Mouse (Mus musculus) kidney, embryonic 14.5 days (tissue): Measurements from ENCODE around the gene D630003M21Rik. TPM values are rescaled to one million over a fixed set of nuclear protein-coding genes. Genes with fewer than 3 reads are reported as not detected.
A peak's percentile ranks its signal among the peaks of the same experiment; 100 is the strongest.

Experiments used
- ATAC-seq: fragments of 200-750 bp; cut with Nextera tagmentation; 2 replicates; pipeline ENCODE4 v1.8.0; 2017; ENCODE audit warnings: moderate number of reproducible peaks, mild to moderate bottlenecking, moderate TSS enrichment, moderate library complexity; ENCODE audit not compliant: low FRiP score, low TSS enrichment
- H3K27ac ChIP-seq: fragments of 300-500 bp; sonication (generic); 2 replicates; pipeline ENCODE4 v1.5.1; 2014; ENCODE audit warnings: low read depth, mild to moderate bottlenecking, low read length, moderate library complexity, mixed read lengths
- H3K27me3 ChIP-seq: fragments of 300-500 bp; sonication (generic); 2 replicates; pipeline ENCODE4 v1.6.1; 2014; ENCODE audit warnings: mild to moderate bottlenecking, low read length; ENCODE audit not compliant: control insufficient read depth, insufficient read depth
- H3K36me3 ChIP-seq: fragments of 300-500 bp; sonication (generic); 2 replicates; pipeline ENCODE4 v1.6.1; 2014; ENCODE audit warnings: low read length, mixed read lengths; ENCODE audit not compliant: control insufficient read depth, insufficient read depth
- H3K4me1 ChIP-seq: fragments of 300-500 bp; sonication (generic); 2 replicates; pipeline ENCODE4 v1.6.1; 2014; ENCODE audit warnings: low read length, mixed read lengths; ENCODE audit not compliant: control insufficient read depth, insufficient read depth
- H3K4me2 ChIP-seq: fragments of 300-500 bp; sonication (generic); replicated peaks from 2 replicates; pipeline ENCODE4 v1.6.1; 2014; ENCODE audit warnings: low read depth, mild to moderate bottlenecking, low read length
- H3K4me3 ChIP-seq: fragments of 300-500 bp; sonication (generic); 2 replicates; pipeline ENCODE4 v1.5.1; 2014; ENCODE audit warnings: mild to moderate bottlenecking, low read length
- H3K9ac ChIP-seq: fragments of 300-500 bp; sonication (generic); 2 replicates; pipeline ENCODE4 v1.6.1; 2014; ENCODE audit warnings: low read depth, mild to moderate bottlenecking, low read length, moderate library complexity
- H3K9me3 ChIP-seq: fragments of 300-500 bp; sonication (generic); 2 replicates; pipeline ENCODE4 v1.6.1; 2016; ENCODE audit warnings: low read length; ENCODE audit not compliant: control insufficient read depth
- WGBS: fragments of 180-500 bp; shearing (Covaris S2); extraction: QIAGEN DNeasy Blood & Tissue Kit; methylation state at CpG from one replicate; pipeline ENCODE4 v1.1.7; 2014; 5-methylcytosine and 5-hydroxymethylcytosine counted together
- polyA plus RNA-seq: library from polyadenylated mRNA; unstranded; fragments of >200 nt; fragmentation: Nextera tagmentation; extraction: Ambion mirVana; gene quantifications from 2 replicates; pipeline ENCODE4 v1.2.1, GENCODE M21; 2014

Gene D630003M21Rik
- polyA plus RNA-seq, 1 experiment from 2014 or later = 5.2 TPM

DNA sequence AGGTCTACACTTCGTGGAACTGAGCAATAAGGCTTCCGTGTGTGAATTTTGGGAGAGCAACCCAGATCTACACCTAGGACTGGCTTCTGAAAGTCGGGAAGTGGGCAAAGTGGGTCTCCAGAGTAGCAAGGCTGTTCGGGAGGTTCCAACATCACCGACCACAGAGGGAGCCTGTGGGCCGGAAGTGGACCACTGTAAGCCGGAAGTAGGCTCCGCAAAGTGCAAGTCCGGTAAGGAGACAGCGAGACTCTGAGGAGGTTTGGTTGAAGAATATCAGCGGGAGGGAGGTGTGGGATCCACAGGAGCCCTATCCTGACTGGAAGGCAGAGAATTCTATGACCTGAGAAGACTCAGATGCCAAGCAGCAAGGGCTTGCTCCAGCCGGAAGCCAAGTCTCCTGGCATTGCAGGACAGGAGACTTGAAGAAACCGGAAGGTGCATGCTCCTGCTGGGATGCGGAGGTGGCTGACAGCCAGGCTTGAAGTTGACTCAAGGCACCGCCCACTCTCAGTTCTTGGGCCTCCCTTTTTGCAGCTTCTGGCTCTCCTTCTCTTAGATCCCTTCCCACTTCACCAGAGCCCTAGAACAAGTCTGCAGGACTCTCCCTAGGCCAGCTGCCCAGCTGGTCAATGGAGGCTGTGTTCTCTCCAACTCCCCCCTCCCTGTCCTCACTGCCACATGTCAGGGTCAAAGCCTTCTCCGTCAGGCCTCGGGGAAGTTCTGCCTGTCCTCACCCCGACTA is 14.3 kb upstream of the D630003M21Rik start:
- WGBS = 74% methylated on average over 18 of the region's 18 CpGs
- Histone ChIP-seq H3K36me3 (no peaks in the 10 kb centered on the region), H3K27ac (no peak overlapping the region)

DNA sequence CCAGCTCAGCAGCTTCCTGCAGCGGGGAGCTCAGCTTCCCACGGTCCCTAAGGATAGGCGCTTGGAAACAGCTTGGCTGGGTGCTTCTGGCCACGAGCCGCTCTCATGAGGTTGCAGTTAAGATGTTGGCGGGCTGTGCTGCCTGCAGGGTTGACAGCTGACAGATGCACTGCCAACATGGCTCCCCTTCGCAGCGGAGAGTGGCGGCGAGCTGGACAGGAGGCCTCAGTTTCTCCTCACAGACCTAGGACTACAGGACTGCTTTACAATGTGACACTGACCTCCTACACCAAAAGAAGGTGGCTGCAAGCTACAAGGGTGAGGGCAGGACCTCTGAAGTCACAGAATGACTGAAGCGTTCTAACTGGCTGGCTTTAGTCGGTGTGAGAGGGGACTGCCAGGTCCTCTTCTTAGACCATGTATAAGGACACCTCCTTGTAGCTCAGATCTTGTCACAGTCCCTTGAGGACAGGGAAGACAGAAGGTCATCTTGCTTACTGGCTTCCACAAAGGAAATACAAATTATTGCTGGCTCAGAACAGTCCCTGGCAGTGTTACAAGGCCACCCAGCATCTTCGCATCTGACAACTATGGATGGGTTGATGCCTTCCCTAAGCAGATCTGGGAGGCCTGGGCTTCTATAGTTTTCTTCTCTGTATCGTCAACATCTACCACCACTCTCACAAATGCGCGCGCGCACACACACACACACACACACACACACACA is 13.3 kb upstream of the D630003M21Rik start:
- no peak for ATAC-seq
- Histone ChIP-seq H3K27ac (0 out of 2 replicates have a peak overlapping the region, but pooled peaks have one; percentile 12), H3K4me3 (no peak overlapping the region), H3K9me3 (no peaks in the 10 kb centered on the region), H3K4me2 (no peak overlapping the region), H3K27me3 (no peaks in the 10 kb centered on the region), H3K36me3 (no peaks in the 10 kb centered on the region), H3K9ac (no peak overlapping the region), H3K4me1 (0 out of 2 replicates have a peak, but pooled peaks cover 6% of the 10 kb centered on the region)
- WGBS = 89% methylated on average over 18 of the region's 18 CpGs

More for the DNA sequence above, 14.3 kb upstream of the D630003M21Rik start:
- ATAC-seq = no peak
- Histone ChIP-seq H3K9me3 (no peaks in the 10 kb centered on the region), H3K4me2 (no peak overlapping the region), H3K4me1 (0 out of 2 replicates have a peak, but pooled peaks cover 6% of the 10 kb centered on the region), H3K4me3 (no peak overlapping the region), H3K9ac (no peak overlapping the region), H3K27me3 (no peaks in the 10 kb centered on the region)

GRCm38 (mm10) chr2:158241126-158241738 is 12.2 kb upstream of the D630003M21Rik start:
- H3K4me1 ChIP-seq = 0 out of 2 replicates have a peak, but pooled peaks cover 6% of the 10 kb centered on the region
- H3K36me3 ChIP-seq = no peaks in the 10 kb centered on the region
- no peak for ATAC-seq
- no peak overlapping the region for H3K4me2 ChIP-seq
- 70% methylated on average over 5 of the region's 5 CpGs for WGBS
- H3K9ac ChIP-seq = no peak overlapping the region
- H3K9me3 ChIP-seq = no peaks in the 10 kb centered on the region
- no peaks in the 10 kb centered on the region for H3K27me3 ChIP-seq
- H3K27ac ChIP-seq = no peak overlapping the region
- no peak overlapping the region for H3K4me3 ChIP-seq

GRCm38 (mm10) chr2:158238101-158238500 is 9.1 kb upstream of the D630003M21Rik start:
- 87% methylated on average over 5 of the region's 5 CpGs for WGBS
- H3K4me2 ChIP-seq = no peak overlapping the region

GRCm38 (mm10) chr2:158236698-158237097 is 7.7 kb upstream of the D630003M21Rik start:
- Histone ChIP-seq H3K9ac (no peak overlapping the region), H3K27me3 (no peaks in the 10 kb centered on the region), H3K36me3 (no peaks in the 10 kb centered on the region), H3K4me2 (no peak overlapping the region), H3K4me3 (no peak overlapping the region), H3K27ac (no peak overlapping the region), H3K9me3 (no peaks in the 10 kb centered on the region), H3K4me1 (no peaks in the 10 kb centered on the region)
- no peak for ATAC-seq

More at GRCm38 (mm10) chr2:158238101-158238500, 9.1 kb upstream of the D630003M21Rik start:
- no peaks in the 10 kb centered on the region for H3K4me1 ChIP-seq
- no peak for ATAC-seq
- no peaks in the 10 kb centered on the region for H3K36me3 ChIP-seq
- H3K9ac ChIP-seq = no peak overlapping the region
- no peak overlapping the region for H3K4me3 ChIP-seq
- H3K27ac ChIP-seq = no peak overlapping the region
- no peaks in the 10 kb centered on the region for H3K27me3 ChIP-seq
- H3K9me3 ChIP-seq = no peaks in the 10 kb centered on the region

DNA sequence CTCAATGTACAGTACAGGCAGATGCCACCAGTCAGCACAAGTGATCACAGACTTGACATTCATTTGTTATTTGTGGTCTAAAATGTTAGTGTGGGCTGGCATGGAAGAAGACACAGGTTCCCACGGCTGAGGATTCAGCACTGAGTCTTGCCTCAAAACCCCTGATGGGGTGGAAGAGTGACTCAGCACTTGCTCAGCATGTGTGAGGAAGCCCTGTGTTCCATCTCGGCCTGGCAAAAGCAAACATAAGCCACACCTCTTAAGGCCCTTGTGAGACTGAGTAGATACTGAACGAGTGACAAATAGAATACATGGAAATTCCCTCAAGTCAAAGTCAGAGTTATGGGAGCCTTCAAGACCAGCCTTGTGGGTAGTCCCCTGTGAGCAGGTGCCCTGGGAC is 4.1 kb upstream of the D630003M21Rik start:
- no peak overlapping the region for H3K27ac ChIP-seq
- no peaks in the 10 kb centered on the region for H3K9me3 ChIP-seq
- H3K27me3 ChIP-seq = no peaks in the 10 kb centered on the region
- WGBS = 79% methylated on average over 3 of the region's 3 CpGs
- H3K4me2 ChIP-seq = no peak overlapping the region
- no peak for ATAC-seq
- H3K4me3 ChIP-seq = no peak overlapping the region
- H3K9ac ChIP-seq = no peak overlapping the region
- H3K36me3 ChIP-seq = no peaks in the 10 kb centered on the region
- 0 out of 2 replicates have a peak, but pooled peaks cover 14% of the 10 kb centered on the region for H3K4me1 ChIP-seq

- Histone ChIP-seq H3K4me3 (no peak overlapping the region), H3K4me2 (no peak overlapping the region), H3K27me3 (no peaks in the 10 kb centered on the region), H3K36me3 (no peaks in the 10 kb centered on the region), H3K9me3 (no peaks in the 10 kb centered on the region), H3K27ac (no peak overlapping the region), H3K9ac (no peak overlapping the region), H3K4me1 (0 out of 2 replicates have a peak, but pooled peaks cover 14% of the 10 kb centered on the region)
- no peak for ATAC-seq
- 49% methylated on average over 3 of the region's 3 CpGs for WGBS
These were observed 3.4 kb upstream of the D630003M21Rik start for GRCm38 (mm10) chr2:158232414-158232813.

- no peak overlapping the region for H3K9ac ChIP-seq
- 0 out of 2 replicates have a peak, but pooled peaks cover 14% of the 10 kb centered on the region for H3K4me1 ChIP-seq
- H3K4me2 ChIP-seq = no peak overlapping the region
- no peak overlapping the region for H3K4me3 ChIP-seq
- H3K27me3 ChIP-seq = no peaks in the 10 kb centered on the region
- 64% methylated on average over 5 of the region's 5 CpGs for WGBS
- no peaks in the 10 kb centered on the region for H3K9me3 ChIP-seq
- H3K36me3 ChIP-seq = no peaks in the 10 kb centered on the region
- H3K27ac ChIP-seq = peak overlapping the region; percentile 17; the same call in 1 of the 2 replicates
- ATAC-seq = no peak
These were observed 2.0 kb upstream of the D630003M21Rik start for GRCm38 (mm10) chr2:158231071-158231470.
